Mouse (Mus musculus) embryonic fibroblast, embryonic 13.5 days (primary cell): ENCODE measurements at regions not wholly inside any gene's neighbourhood (a gene's known extent, or its start where the extent isn't known, plus 50 kb on each side); places are given as distances from the start of the nearest gene placed in this dataset.

Experiments
- CTCF ChIP-seq: IDR thresholded peaks from 2 replicates; pipeline ENCODE4 v1.5.1; 2011; ENCODE audit warnings: mild to moderate bottlenecking, control low read depth, low read length, moderate library complexity, borderline replicate concordance; ENCODE audit not compliant: insufficient read depth
- POLR2A ChIP-seq: IDR thresholded peaks from 2 replicates; pipeline ENCODE4 v1.6.1; 2011; ENCODE audit warnings: low read depth, mild to moderate bottlenecking, control low read depth, low read length, moderate library complexity

DNA sequence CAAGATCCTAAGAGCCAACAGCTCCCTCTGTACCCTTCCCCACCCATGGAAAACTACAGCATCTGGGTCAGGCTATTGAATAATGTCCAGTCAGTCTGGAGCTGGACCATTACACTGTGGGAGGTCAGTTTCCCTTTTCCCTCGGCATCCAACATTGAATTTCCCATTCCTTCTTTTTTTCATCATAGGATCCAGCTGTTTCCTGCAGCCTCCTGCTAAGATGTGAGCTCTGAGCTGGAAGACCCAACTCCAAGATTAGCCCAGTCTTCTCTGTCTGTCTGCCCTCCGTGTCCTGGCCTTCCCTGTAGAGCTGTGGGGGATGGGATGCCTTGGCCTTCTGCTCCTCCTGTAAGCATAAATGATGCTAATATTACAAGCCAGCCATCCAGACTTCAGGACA is 138.8 kb downstream of the Nuak1 start:
- TF ChIP-seq POLR2A (no peak), CTCF (no peak)
